Mouse (Mus musculus) embryonic facial prominence, embryonic 15.5 days (tissue): ENCODE measurements around the gene Irf4. TPM values are rescaled to one million over a fixed set of nuclear protein-coding genes. Genes with fewer than 3 reads are reported as not detected.

Experiments
- ATAC-seq: fragments of 200-750 bp; cut with Nextera tagmentation; 2 replicates; pipeline ENCODE4 v1.8.0; 2017; ENCODE audit warnings: low read depth, moderate TSS enrichment; ENCODE audit not compliant: insufficient number of reproducible peaks, low FRiP score, low TSS enrichment
- H3K27ac ChIP-seq: fragments of 300-500 bp; sonication (generic); replicated peaks from 2 replicates; pipeline ENCODE4 v1.5.1; 2015; ENCODE audit warnings: mild to moderate bottlenecking, inconsistent platforms
- H3K27me3 ChIP-seq: fragments of 300-500 bp; sonication (generic); 2 replicates; pipeline ENCODE4 v1.6.1; 2015; ENCODE audit warnings: inconsistent platforms
- H3K36me3 ChIP-seq: fragments of 300-500 bp; sonication (generic); 2 replicates; pipeline ENCODE4 v1.6.1; 2015; ENCODE audit warnings: mild to moderate bottlenecking, inconsistent platforms
- H3K4me1 ChIP-seq: fragments of 300-500 bp; sonication (generic); 2 replicates; pipeline ENCODE4 v1.6.1; 2015; ENCODE audit warnings: inconsistent platforms
- H3K4me2 ChIP-seq: fragments of 300-500 bp; sonication (generic); replicated peaks from 2 replicates; pipeline ENCODE4 v1.6.1; 2015; ENCODE audit warnings: mild to moderate bottlenecking, inconsistent platforms
- H3K4me3 ChIP-seq: fragments of 300-500 bp; sonication (generic); replicated peaks from 2 replicates; pipeline ENCODE4 v1.5.1; 2015; ENCODE audit warnings: mild to moderate bottlenecking, inconsistent platforms
- H3K9ac ChIP-seq: fragments of 300-500 bp; sonication (generic); 2 replicates; pipeline ENCODE4 v1.6.1; 2015; ENCODE audit warnings: inconsistent platforms
- H3K9me3 ChIP-seq: fragments of 300-500 bp; sonication (generic); replicated peaks from 2 replicates; pipeline ENCODE4 v1.6.1; 2016; ENCODE audit warnings: inconsistent platforms
- WGBS: fragments of 180-500 bp; shearing (Covaris S2); methylation state at CpG from one replicate; pipeline ENCODE4 v1.1.7; 2015; 5-methylcytosine and 5-hydroxymethylcytosine counted together
- polyA plus RNA-seq: library from polyadenylated mRNA; unstranded; fragments of >200 nt; fragmentation: Nextera tagmentation; extraction: Ambion mirVana; gene quantifications from 2 replicates; pipeline ENCODE4 v1.2.1, GENCODE M21; 2015

Irf4 gene
- polyA plus RNA-seq, 1 experiment from 2014 or later: 0.20 TPM

GRCm38 (mm10) chr13:30787960-30788359 is 38.9 kb downstream of the Irf4 start:
- Histone ChIP-seq H3K4me3 (no peak overlapping the region), H3K4me2 (no peak overlapping the region), H3K9me3 (no peaks in the 10 kb centered on the region), H3K9ac (no peak overlapping the region), H3K4me1 (0 out of 2 replicates have a peak, but pooled peaks cover 3% of the 10 kb centered on the region), H3K27me3 (no peaks in the 10 kb centered on the region), H3K27ac (no peak overlapping the region), H3K36me3 (no peaks in the 10 kb centered on the region)
- ATAC-seq: no peak
- WGBS: 83% methylated on average over 4 of the region's 4 CpGs

DNA sequence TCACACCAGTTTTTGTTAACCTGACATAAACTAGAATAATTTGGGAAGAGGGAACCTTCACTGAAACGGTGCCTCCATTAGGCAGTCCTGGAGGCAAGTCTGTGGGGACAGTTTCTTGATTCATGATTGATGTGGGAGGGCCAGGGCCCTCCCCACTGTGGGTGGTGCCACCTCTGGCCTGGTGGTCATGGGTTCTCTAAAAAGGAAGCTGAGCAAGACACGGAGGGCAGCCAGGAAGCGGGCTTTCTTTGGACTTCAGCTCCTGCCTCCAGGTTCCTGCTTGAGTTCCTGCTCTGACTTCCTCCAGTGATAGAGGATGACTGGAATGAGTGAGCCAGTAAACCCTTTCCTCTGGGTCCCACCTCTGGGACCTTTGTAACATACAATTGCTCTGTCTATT is 39.4 kb downstream of the Irf4 start:
- no peak for ATAC-seq
- H3K9me3 ChIP-seq: no peaks in the 10 kb centered on the region
- H3K27ac ChIP-seq: no peak overlapping the region
- no peaks in the 10 kb centered on the region for H3K27me3 ChIP-seq
- H3K4me1 ChIP-seq: 0 out of 2 replicates have a peak, but pooled peaks cover 3% of the 10 kb centered on the region
- H3K36me3 ChIP-seq: no peaks in the 10 kb centered on the region
- WGBS: 73% methylated on average over 3 of the region's 3 CpGs
- H3K4me3 ChIP-seq: no peak overlapping the region
- no peak overlapping the region for H3K4me2 ChIP-seq
- no peak overlapping the region for H3K9ac ChIP-seq

GRCm38 (mm10) chr13:30790016-30790415 is 41.0 kb downstream of the Irf4 start:
- H3K36me3 ChIP-seq: no peaks in the 10 kb centered on the region

GRCm38 (mm10) chr13:30792308-30792707 is 43.3 kb downstream of the Irf4 start:
- 64% methylated on average over 9 of the region's 9 CpGs for WGBS
- Histone ChIP-seq H3K27ac (no peak overlapping the region), H3K9me3 (no peaks in the 10 kb centered on the region), H3K9ac (no peak overlapping the region), H3K27me3 (no peaks in the 10 kb centered on the region), H3K4me1 (0 out of 2 replicates have a peak, but pooled peaks cover 3% of the 10 kb centered on the region), H3K36me3 (no peaks in the 10 kb centered on the region), H3K4me3 (no peak overlapping the region), H3K4me2 (no peak overlapping the region)
- no peak for ATAC-seq

More at GRCm38 (mm10) chr13:30790016-30790415, 41.0 kb downstream of the Irf4 start:
- Histone ChIP-seq H3K4me1 (0 out of 2 replicates have a peak, but pooled peaks cover 3% of the 10 kb centered on the region), H3K9me3 (no peaks in the 10 kb centered on the region), H3K27me3 (no peaks in the 10 kb centered on the region), H3K4me2 (no peak overlapping the region), H3K9ac (no peak overlapping the region), H3K27ac (no peak overlapping the region), H3K4me3 (no peak overlapping the region)
- no peak for ATAC-seq
- WGBS: 59% methylated on average over 5 of the region's 5 CpGs

DNA sequence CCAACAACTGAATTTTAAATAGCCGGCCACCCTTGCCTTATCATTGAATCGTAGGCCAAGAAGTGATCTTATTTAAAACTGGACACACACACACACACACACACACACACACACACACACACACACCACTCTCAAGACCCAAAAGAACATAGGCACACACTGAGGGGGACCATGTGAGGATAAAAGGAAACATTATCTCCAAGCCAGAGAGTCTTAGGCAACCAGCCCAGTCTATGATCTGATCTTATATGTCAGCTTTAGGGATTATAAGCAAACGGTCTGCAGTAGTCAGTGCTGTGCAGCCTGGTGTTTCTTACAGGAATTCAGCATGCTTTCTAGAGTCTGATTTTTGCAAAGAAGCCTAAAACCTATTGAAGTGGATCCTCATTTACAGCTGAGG is 43.7 kb downstream of the Irf4 start:
- no peak overlapping the region for H3K4me2 ChIP-seq
- H3K9ac ChIP-seq: no peak overlapping the region
- H3K27me3 ChIP-seq: no peaks in the 10 kb centered on the region
- H3K36me3 ChIP-seq: no peaks in the 10 kb centered on the region
- H3K27ac ChIP-seq: no peak overlapping the region
- no peak for ATAC-seq
- no peaks in the 10 kb centered on the region for H3K9me3 ChIP-seq
- 55% methylated on average over 3 of the region's 3 CpGs for WGBS
- H3K4me1 ChIP-seq: 0 out of 2 replicates have a peak, but pooled peaks cover 3% of the 10 kb centered on the region
- no peak overlapping the region for H3K4me3 ChIP-seq

DNA sequence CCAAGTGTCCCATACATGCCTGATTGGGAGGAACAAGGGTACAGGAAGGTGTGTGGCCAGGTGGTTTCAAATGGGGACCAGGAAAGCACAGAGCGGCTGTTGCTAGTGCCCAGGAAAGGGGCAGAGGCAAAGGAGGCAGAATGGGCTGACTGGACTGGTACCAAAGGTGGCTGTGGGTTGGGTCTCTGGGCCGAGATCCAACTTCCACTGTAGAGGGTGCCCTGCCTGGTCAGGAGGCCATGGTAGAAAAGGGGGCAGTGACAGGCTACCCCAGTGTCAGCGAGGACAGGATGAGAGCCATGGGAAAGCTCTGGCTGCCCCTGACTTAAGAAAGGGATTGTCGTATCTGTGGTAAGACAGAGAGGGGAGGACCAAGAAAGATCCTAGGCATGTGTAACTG is 44.2 kb downstream of the Irf4 start:
- no peak overlapping the region for H3K4me2 ChIP-seq
- H3K27me3 ChIP-seq: no peaks in the 10 kb centered on the region
- H3K9me3 ChIP-seq: no peaks in the 10 kb centered on the region
- no peak for ATAC-seq
- 0 out of 2 replicates have a peak, but pooled peaks cover 3% of the 10 kb centered on the region for H3K4me1 ChIP-seq
- no peak overlapping the region for H3K4me3 ChIP-seq
- no peaks in the 10 kb centered on the region for H3K36me3 ChIP-seq
- H3K9ac ChIP-seq: no peak overlapping the region
- H3K27ac ChIP-seq: no peak overlapping the region
- 82% methylated on average over 4 of the region's 4 CpGs for WGBS

DNA sequence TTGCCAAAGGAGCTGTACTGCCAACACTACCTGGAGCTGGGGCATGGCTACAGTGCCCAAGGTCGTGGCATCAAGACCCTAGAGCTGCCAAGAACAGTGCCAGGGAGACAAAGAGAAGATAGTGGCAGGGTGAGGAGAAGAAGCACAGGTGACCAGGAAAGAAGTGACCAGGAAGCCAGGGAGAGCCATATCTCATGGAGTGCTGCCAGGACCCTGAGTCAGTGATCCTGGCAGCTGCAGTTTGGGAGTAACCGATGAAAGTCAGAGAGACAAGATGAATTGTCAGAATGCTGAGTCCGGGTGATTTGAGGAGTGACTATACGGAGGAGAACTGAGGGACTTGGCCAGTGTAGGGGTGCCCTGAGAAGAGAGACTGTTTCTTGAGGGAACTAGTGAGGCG is 44.6 kb downstream of the Irf4 start:
- Histone ChIP-seq H3K4me2 (no peak overlapping the region), H3K9me3 (no peaks in the 10 kb centered on the region), H3K27ac (no peak overlapping the region), H3K36me3 (no peaks in the 10 kb centered on the region), H3K4me3 (no peak overlapping the region), H3K27me3 (no peaks in the 10 kb centered on the region), H3K9ac (no peak overlapping the region), H3K4me1 (0 out of 2 replicates have a peak, but pooled peaks cover 3% of the 10 kb centered on the region)
- WGBS: 81% methylated on average over 5 of the region's 5 CpGs
- no peak for ATAC-seq

- Histone ChIP-seq H3K9ac (no peak overlapping the region), H3K4me1 (0 out of 2 replicates have a peak, but pooled peaks cover 3% of the 10 kb centered on the region), H3K27me3 (no peaks in the 10 kb centered on the region), H3K36me3 (no peaks in the 10 kb centered on the region), H3K4me3 (no peak overlapping the region), H3K27ac (no peak overlapping the region), H3K4me2 (no peak overlapping the region), H3K9me3 (no peaks in the 10 kb centered on the region)
- WGBS: 84% methylated on average over 4 of the region's 4 CpGs
- ATAC-seq: no peak
These were observed 46.9 kb downstream of the Irf4 start for GRCm38 (mm10) chr13:30795960-30796359.

- Histone ChIP-seq H3K4me2 (no peak overlapping the region), H3K27ac (no peak overlapping the region)
- WGBS: 55% methylated on average over 4 of the region's 4 CpGs
These were observed 52.9 kb downstream of the Irf4 start for GRCm38 (mm10) chr13:30801886-30802285.

GRCm38 (mm10) chr13:30802336-30802955 is 53.4 kb downstream of the Irf4 start:
- Histone ChIP-seq H3K4me1 (no peaks in the 10 kb centered on the region), H3K4me3 (no peak overlapping the region), H3K9ac (no peak overlapping the region), H3K27ac (no peak overlapping the region), H3K27me3 (no peaks in the 10 kb centered on the region), H3K4me2 (no peak overlapping the region), H3K9me3 (no peaks in the 10 kb centered on the region), H3K36me3 (no peaks in the 10 kb centered on the region)
- no peak for ATAC-seq
- WGBS: 83% methylated on average over 5 of the region's 5 CpGs

More at GRCm38 (mm10) chr13:30801886-30802285, 52.9 kb downstream of the Irf4 start:
- no peaks in the 10 kb centered on the region for H3K9me3 ChIP-seq
- no peaks in the 10 kb centered on the region for H3K4me1 ChIP-seq
- ATAC-seq: no peak
- H3K27me3 ChIP-seq: no peaks in the 10 kb centered on the region
- no peak overlapping the region for H3K9ac ChIP-seq
- no peak overlapping the region for H3K4me3 ChIP-seq
- no peaks in the 10 kb centered on the region for H3K36me3 ChIP-seq

DNA sequence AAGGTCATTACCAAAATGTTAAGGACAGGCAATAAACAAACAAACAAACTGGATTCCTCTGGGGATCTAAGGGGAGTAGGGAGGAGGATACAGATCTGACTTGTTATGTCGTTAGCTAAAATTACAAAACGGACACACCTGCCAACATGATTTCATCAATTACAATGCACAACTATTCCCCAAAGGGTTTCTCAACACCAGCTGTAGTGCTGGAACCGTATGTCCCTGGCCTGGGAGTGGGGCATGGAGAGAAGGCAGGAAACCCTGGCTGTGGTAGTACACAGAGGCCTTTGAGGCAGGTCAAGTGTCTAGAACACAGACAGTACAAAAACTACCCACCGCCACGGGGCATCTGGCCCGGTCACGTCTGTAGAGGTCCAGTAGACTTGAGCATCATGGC is 60.2 kb downstream of the Irf4 start:
- 78% methylated on average over 7 of the region's 7 CpGs for WGBS
- H3K27me3 ChIP-seq: no peaks in the 10 kb centered on the region
- no peaks in the 10 kb centered on the region for H3K4me1 ChIP-seq
- H3K4me3 ChIP-seq: no peak overlapping the region
- H3K27ac ChIP-seq: no peak overlapping the region
- H3K9me3 ChIP-seq: no peaks in the 10 kb centered on the region
- no peak for ATAC-seq
- no peaks in the 10 kb centered on the region; the same call in 1 of the 2 replicates for H3K36me3 ChIP-seq
- no peak overlapping the region for H3K9ac ChIP-seq
- no peak overlapping the region for H3K4me2 ChIP-seq

DNA sequence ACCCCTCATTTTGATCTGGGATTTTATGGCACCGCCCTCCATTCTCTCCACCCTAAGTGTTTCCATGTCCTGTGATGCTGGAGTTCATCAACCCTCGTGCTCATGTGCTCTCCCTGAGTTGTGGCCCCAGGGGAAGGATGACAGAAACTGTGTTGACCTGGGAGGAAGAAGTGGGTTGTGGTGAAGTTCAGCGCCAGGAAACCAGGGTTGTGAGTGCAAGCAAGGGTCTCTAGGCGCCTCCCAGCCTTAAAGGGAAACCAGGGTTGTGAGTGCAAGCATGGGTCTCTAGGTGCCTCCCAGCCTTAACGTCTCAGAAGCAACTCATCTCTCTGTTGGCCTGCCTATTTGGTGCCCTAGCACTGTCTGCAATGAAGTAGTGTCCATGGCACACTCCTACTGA is 64.4 kb downstream of the Irf4 start:
- Histone ChIP-seq H3K9me3 (no peaks in the 10 kb centered on the region), H3K4me1 (no peaks in the 10 kb centered on the region), H3K27ac (no peak overlapping the region), H3K9ac (no peak overlapping the region), H3K36me3 (peaks cover 8% of the 10 kb centered on the region), H3K4me3 (no peak overlapping the region), H3K27me3 (no peaks in the 10 kb centered on the region), H3K4me2 (no peak overlapping the region)
- no peak for ATAC-seq
- WGBS: 76% methylated on average over 5 of the region's 5 CpGs
